Mouse (Mus musculus) liver, postnatal 0 days (tissue): Measurements from ENCODE around the gene Prl2b1.

Experiments used
- CTCF ChIP-seq: sonication (generic); IDR thresholded peaks from 2 replicates; pipeline ENCODE4 v1.5.1; 2016; ENCODE audit warnings: antibody characterized with exemption, low read depth
- EP300 ChIP-seq: IDR thresholded peaks from 2 replicates; pipeline ENCODE4 v1.6.1; 2016; ENCODE audit warnings: antibody characterized with exemption, low read depth, mild to moderate bottlenecking

- TF ChIP-seq EP300 (no peak), CTCF (no peak)
Observed at GRCm38 (mm10) chr13:27433159-27433558, 42.5 kb upstream of the Prl2b1 start.
